Mouse (Mus musculus): ENCODE measurements at regions not wholly inside any gene's neighbourhood (a gene's known extent, or its start where the extent isn't known, plus 50 kb on each side); places are given as distances from the start of the nearest gene placed in this dataset.

- ATAC-seq: no peak
- Histone ChIP-seq H3K4me2 (replicated peaks) (no peak overlapping the region), H3K9ac (replicated peaks) (no peak overlapping the region), H3K9me3 (no peaks in the 10 kb centered on the region), H3K36me3 (no peaks in the 10 kb centered on the region), H3K4me1 (replicated peaks) (no peaks in the 10 kb centered on the region), H3K4me3 (replicated peaks) (no peak overlapping the region), H3K27ac (no peak overlapping the region), H3K27me3 (no peaks in the 10 kb centered on the region)
- 83% methylated on average over 13 of the region's 13 CpGs for WGBS
Measured at GRCm38 (mm10) chr6:140158986-140159385, 117.7 kb upstream of the Plcz1 start.

- Histone ChIP-seq H3K4me3 (replicated peaks) (no peak overlapping the region), H3K27me3 (no peaks in the 10 kb centered on the region), H3K36me3 (no peaks in the 10 kb centered on the region), H3K27ac (no peak overlapping the region), H3K4me2 (replicated peaks) (no peak overlapping the region), H3K4me1 (replicated peaks) (no peaks in the 10 kb centered on the region), H3K9me3 (no peaks in the 10 kb centered on the region), H3K9ac (replicated peaks) (no peak overlapping the region)
- ATAC-seq: no peak
- 79% methylated on average over 6 of the region's 6 CpGs for WGBS
Measured at GRCm38 (mm10) chr6:140157375-140157774, 116.1 kb upstream of the Plcz1 start.

- Histone ChIP-seq H3K9me3 (no peaks in the 10 kb centered on the region), H3K27ac (no peak overlapping the region), H3K4me2 (replicated peaks) (no peak overlapping the region), H3K27me3 (no peaks in the 10 kb centered on the region), H3K9ac (replicated peaks) (no peak overlapping the region), H3K4me1 (replicated peaks) (peaks cover 6% of the 10 kb centered on the region), H3K36me3 (no peaks in the 10 kb centered on the region), H3K4me3 (replicated peaks) (no peak overlapping the region)
- ATAC-seq: no peak
- 76% methylated on average over 10 of the region's 10 CpGs for WGBS
Measured at GRCm38 (mm10) chr6:140152418-140153176, 111.3 kb upstream of the Plcz1 start.

GRCm38 (mm10) chr6:140148628-140149245 is 107.5 kb upstream of the Plcz1 start:
- 0 out of 2 replicates have a peak, but pooled peaks have one; percentile 50 for ATAC-seq

GRCm38 (mm10) chr6:140148138-140148537 is 106.9 kb upstream of the Plcz1 start:
- H3K27me3 ChIP-seq: no peaks in the 10 kb centered on the region
- whole genome bisulfite sequencing: 26% methylated on average over 3 of the region's 3 CpGs
- H3K9ac ChIP-seq (replicated peaks): no peak overlapping the region
- no peak overlapping the region; the same call in 1 of the 2 replicates for H3K27ac ChIP-seq
- H3K4me2 ChIP-seq (replicated peaks): no peak overlapping the region
- H3K4me1 ChIP-seq (replicated peaks): peaks cover 9% of the 10 kb centered on the region
- H3K4me3 ChIP-seq (replicated peaks): no peak overlapping the region
- H3K36me3 ChIP-seq: no peaks in the 10 kb centered on the region
- ATAC-seq: peak; percentile 48
- no peaks in the 10 kb centered on the region for H3K9me3 ChIP-seq

More at GRCm38 (mm10) chr6:140148628-140149245, 107.5 kb upstream of the Plcz1 start:
- no peaks in the 10 kb centered on the region for H3K36me3 ChIP-seq
- H3K9me3 ChIP-seq: no peaks in the 10 kb centered on the region
- H3K4me2 ChIP-seq (replicated peaks): no peak overlapping the region
- H3K9ac ChIP-seq (replicated peaks): no peak overlapping the region
- WGBS: 89% methylated on average over 11 of the region's 11 CpGs
- H3K4me1 ChIP-seq (replicated peaks): peaks cover 9% of the 10 kb centered on the region
- H3K27me3 ChIP-seq: no peaks in the 10 kb centered on the region
- no peak overlapping the region for H3K27ac ChIP-seq
- H3K4me3 ChIP-seq (replicated peaks): no peak overlapping the region

- no peak for ATAC-seq
- H3K9me3 ChIP-seq: no peaks in the 10 kb centered on the region
- H3K27ac ChIP-seq: 0 out of 2 replicates have a peak overlapping the region, but pooled peaks have one; percentile 35
- no peak overlapping the region for H3K4me3 ChIP-seq (replicated peaks)
- H3K4me1 ChIP-seq (replicated peaks): peaks cover 9% of the 10 kb centered on the region
- 77% methylated on average over 6 of the region's 6 CpGs for WGBS
- H3K27me3 ChIP-seq: no peaks in the 10 kb centered on the region
- no peaks in the 10 kb centered on the region for H3K36me3 ChIP-seq
- no peak overlapping the region for H3K9ac ChIP-seq (replicated peaks)
- H3K4me2 ChIP-seq (replicated peaks): no peak overlapping the region
Measured at GRCm38 (mm10) chr6:140147711-140148110, 106.5 kb upstream of the Plcz1 start.

GRCm38 (mm10) chr6:140133734-140134133 is 92.5 kb upstream of the Plcz1 start:
- Histone ChIP-seq H3K4me3 (replicated peaks) (no peak overlapping the region), H3K27ac (no peak overlapping the region), H3K4me1 (replicated peaks) (no peaks in the 10 kb centered on the region), H3K27me3 (no peaks in the 10 kb centered on the region), H3K4me2 (replicated peaks) (no peak overlapping the region), H3K9ac (replicated peaks) (no peak overlapping the region), H3K36me3 (no peaks in the 10 kb centered on the region), H3K9me3 (no peaks in the 10 kb centered on the region)
- ATAC-seq: no peak
- WGBS: 77% methylated on average over 8 of the region's 8 CpGs

- H3K9me3 ChIP-seq: no peaks in the 10 kb centered on the region
- no peak overlapping the region for H3K27ac ChIP-seq
- no peaks in the 10 kb centered on the region for H3K36me3 ChIP-seq
- H3K4me1 ChIP-seq (replicated peaks): no peaks in the 10 kb centered on the region
- H3K4me3 ChIP-seq (replicated peaks): no peak overlapping the region
- no peaks in the 10 kb centered on the region for H3K27me3 ChIP-seq
- ATAC-seq: no peak
- no peak overlapping the region for H3K4me2 ChIP-seq (replicated peaks)
- no peak overlapping the region for H3K9ac ChIP-seq (replicated peaks)
- 89% methylated on average over 7 of the region's 7 CpGs for WGBS
Measured at GRCm38 (mm10) chr6:140126645-140127044, 85.4 kb upstream of the Plcz1 start.

GRCm38 (mm10) chr6:140114024-140114423 is 72.8 kb upstream of the Plcz1 start:
- Histone ChIP-seq H3K4me3 (replicated peaks) (no peak overlapping the region), H3K27ac (no peak overlapping the region), H3K36me3 (no peaks in the 10 kb centered on the region), H3K9ac (replicated peaks) (no peak overlapping the region), H3K4me2 (replicated peaks) (no peak overlapping the region), H3K4me1 (replicated peaks) (no peaks in the 10 kb centered on the region), H3K9me3 (no peaks in the 10 kb centered on the region), H3K27me3 (no peaks in the 10 kb centered on the region)
- WGBS: 92% methylated on average over 2 of the region's 2 CpGs
- ATAC-seq: no peak

GRCm38 (mm10) chr6:140112054-140112453 is 70.8 kb upstream of the Plcz1 start:
- no peak overlapping the region for H3K4me2 ChIP-seq (replicated peaks)
- no peaks in the 10 kb centered on the region for H3K4me1 ChIP-seq (replicated peaks)
- H3K9me3 ChIP-seq: no peaks in the 10 kb centered on the region
- no peak overlapping the region for H3K4me3 ChIP-seq (replicated peaks)
- no peak for ATAC-seq
- H3K27me3 ChIP-seq: no peaks in the 10 kb centered on the region
- WGBS: 86% methylated on average over 10 of the region's 10 CpGs
- no peak overlapping the region for H3K9ac ChIP-seq (replicated peaks)
- H3K27ac ChIP-seq: no peak overlapping the region
- H3K36me3 ChIP-seq: no peaks in the 10 kb centered on the region

- 78% methylated on average over 8 of the region's 8 CpGs for WGBS
- Histone ChIP-seq H3K4me1 (replicated peaks) (no peaks in the 10 kb centered on the region), H3K9ac (replicated peaks) (no peak overlapping the region), H3K36me3 (no peaks in the 10 kb centered on the region), H3K4me2 (replicated peaks) (no peak overlapping the region), H3K27me3 (no peaks in the 10 kb centered on the region), H3K9me3 (no peaks in the 10 kb centered on the region), H3K27ac (no peak overlapping the region), H3K4me3 (replicated peaks) (no peak overlapping the region)
- ATAC-seq: no peak
Measured at GRCm38 (mm10) chr6:140108083-140108482, 66.8 kb upstream of the Plcz1 start.

GRCm38 (mm10) chr6:140107628-140108027 is 66.4 kb upstream of the Plcz1 start:
- H3K4me3 ChIP-seq (replicated peaks): no peak overlapping the region
- no peak overlapping the region for H3K4me2 ChIP-seq (replicated peaks)
- H3K27ac ChIP-seq: no peak overlapping the region
- no peak overlapping the region for H3K9ac ChIP-seq (replicated peaks)
- no peaks in the 10 kb centered on the region for H3K9me3 ChIP-seq
- no peaks in the 10 kb centered on the region for H3K36me3 ChIP-seq
- 85% methylated on average over 16 of the region's 16 CpGs for WGBS
- no peaks in the 10 kb centered on the region for H3K27me3 ChIP-seq
- no peak for ATAC-seq
- H3K4me1 ChIP-seq (replicated peaks): no peaks in the 10 kb centered on the region
